Mouse (Mus musculus): ENCODE measurements around the gene Grb2. TPM values are rescaled to one million over a fixed set of nuclear protein-coding genes. Genes with fewer than 3 reads are reported as not detected.
"Not testable (repeated sequence)": the region's sequence is repeated elsewhere in the genome, so short reads cannot be mapped to it uniquely, and the experiment has no call there.

Grb2 gene
- total RNA-seq, 2 experiments from 2014 or later = 99.1 to 104 TPM

DNA sequence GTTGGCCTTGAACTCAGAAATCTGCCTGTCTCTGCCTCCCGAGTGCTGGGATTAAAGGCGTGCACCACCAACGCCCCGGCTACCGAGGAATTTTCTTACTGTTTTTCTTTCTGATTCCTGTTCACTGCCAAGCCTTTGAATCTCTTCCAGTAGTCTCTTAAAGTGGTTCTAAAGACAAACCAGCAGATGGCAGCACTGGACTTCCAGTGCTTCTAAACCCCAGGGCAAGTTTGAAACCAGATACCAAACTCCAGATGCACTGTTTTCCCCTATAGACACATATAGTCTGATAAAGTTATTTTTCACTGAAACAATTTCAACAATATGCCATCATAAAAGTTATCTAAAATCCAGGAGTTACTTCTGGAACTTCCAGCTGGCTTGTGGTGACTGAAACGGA, 60.9 kb downstream of the Grb2 start:
- DNase-seq = peak; percentile 70

DNA sequence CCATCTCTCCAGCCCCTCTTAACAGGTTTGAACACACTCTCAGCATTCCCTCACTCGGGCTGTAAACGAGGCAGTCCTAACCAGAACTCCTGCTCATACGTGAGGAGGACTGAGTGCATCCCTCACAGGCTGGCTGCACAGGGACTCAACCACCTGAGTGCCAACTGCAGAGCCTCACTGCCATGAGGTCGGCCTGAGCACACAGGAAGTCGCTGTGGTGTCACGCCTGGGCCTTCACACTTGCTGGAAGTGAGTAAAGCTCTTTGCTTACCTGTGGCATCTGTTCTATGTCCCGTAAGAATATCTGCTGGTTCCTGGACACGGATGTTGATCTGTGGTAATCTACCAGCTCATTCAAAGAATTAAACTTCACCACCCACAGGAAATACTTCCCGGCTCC, 62.0 kb downstream of the Grb2 start:
- DNase-seq = no peak

DNA sequence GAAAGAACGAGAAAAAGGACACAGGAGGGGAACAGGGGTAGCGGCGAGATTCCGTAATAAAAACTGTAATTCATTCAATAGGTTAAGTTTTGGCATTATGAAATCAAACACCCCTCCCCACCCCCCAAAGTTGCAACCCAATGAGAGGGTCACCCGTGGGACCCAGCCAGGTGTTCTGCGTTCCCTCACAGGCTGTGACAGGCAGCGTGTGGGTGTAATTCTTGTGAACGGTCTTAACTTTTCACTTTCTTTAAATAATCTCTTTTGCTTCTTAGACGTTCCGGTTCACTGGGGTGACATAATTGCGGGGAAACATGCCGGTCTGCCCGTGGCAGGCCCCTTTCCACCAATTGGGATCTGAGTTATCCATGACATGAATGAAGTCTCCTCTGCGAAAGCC, 62.9 kb downstream of the Grb2 start:
- DNase-seq = not testable (repeated sequence)

DNA sequence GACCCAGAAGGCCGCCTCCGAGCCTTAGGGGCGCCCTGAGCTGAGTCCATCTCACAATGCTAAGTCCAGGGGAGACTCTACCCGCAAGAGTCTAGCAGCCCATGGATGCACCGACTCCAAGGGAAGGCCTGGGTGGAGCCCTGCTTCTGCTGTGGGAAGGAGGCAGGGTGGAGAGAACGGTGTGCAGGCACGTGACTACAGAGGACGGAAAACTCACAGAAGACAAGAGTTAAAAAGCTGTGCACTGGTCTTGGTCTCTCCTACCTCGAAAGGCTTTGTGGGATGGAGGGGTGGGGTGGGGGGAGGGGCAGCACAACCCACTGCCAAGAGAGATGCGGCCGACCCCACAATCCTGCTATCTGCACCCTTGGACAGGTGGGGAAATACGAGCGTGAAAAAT, 64.1 kb downstream of the Grb2 start:
- no peak for DNase-seq

DNA sequence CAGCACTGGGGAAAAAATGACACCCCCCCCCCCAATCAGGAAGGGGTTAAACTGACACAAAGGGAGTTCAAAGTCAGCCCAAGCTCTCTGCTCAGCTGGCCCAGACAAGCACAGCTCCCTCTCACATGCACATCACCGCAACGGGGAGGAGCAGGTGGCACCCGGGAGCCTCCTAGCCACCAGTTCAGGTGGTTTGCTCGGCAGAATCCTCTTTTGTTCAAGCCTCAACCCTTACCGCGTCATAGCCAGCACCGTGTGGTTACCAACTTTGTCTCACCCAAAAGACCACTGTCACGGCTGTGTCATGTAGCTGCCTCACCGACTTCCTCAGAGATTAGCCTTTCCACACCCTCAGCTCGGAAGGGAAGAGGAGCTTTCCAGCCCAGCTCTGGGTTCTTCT, 65.1 kb downstream of the Grb2 start:
- no peak for DNase-seq

DNA sequence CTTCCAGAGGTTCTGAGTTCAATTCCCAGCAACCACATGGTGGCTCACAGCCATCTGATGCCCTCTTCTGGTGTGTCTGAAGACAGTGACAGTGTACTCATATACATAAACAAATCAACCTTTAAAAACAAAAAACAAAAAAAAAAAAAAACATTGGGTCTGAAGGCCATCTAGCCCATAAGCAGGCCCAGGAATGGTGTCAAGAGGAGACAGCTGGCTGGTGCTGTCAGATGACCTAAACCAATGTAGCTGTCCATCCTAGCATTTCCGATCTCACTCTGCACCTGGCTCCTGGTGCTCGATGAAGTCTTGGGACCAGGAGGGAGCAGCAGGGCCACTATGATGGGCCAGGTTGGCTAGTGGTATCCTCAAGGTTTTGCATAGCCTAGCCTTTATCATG, 65.7 kb downstream of the Grb2 start:
- DNase-seq = no peak

DNA sequence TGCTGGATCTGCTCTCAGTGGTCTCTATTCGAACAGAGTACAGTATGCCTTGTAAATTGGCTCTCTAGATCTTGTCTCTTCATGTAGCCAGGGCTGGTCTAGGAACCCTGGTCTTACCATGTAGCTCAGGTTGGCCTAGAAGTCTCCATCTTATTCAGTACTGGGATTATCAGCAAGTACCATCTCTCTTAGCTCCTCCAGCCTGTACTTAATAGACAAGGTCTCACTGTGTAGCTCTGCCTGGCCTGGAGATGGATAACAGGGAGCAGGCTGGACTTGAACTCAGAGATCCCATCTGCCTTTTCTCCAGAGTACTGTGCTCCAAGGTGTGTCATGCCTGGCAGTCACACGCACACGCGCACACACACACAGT, 66.7 kb downstream of the Grb2 start:
- no peak for DNase-seq

DNA sequence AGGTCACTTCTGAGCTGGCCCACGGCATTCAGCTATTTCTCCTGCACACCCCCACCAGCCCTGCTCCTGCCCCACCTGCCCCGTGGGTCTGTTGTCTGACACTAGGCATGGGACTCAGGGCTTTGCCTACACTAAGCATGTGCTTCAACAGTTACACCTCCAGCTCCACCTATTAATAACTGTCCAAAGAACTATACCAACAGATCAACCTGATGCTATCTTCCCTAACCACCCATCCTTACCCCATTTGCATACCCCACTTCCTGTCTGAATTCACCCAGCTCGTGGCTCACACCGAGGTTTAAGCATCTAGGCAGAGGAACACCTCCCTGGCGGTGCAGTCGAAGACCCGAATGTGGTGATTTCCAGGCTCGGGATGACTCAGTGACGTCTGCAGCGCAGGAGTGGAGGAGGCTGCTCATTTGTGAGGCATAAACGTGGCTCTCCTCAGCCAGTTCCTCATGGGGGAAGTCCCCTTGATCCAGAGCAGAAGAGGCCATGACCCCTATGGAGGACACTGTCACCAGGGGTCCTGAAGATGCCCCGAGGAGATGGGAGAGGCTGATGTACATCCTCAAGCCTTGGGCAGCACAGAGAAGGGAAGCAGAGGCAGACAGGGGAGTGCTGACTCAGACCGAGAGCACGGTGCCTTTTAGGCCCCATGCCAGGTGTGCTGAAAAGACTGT, 67.3 kb downstream of the Grb2 start:
- DNase-seq = no peak

DNA sequence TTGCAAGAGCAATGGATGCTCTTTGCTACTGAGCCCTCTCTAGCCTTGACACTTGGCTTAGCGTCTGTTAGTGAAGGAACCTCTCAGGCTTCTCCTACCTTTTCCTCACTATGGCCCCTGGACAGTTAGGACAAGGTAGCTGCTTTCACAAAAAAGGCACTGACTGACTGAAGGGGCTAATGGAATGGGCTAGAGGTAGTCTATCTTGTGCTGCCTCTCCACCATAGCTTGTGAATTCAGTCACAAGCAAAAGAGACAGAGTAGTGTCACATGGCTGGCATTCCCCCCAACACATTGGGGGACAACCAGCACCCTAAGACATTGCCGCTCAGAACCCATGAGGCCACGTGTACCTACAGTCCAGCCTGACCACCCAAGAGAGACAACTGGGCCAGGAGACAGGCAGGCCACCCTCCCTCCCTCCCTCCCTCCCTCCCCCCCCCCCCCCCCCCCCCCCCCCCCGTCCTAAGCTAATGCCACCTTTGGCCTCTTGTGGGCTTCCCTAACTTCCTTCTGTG, 68.0 kb downstream of the Grb2 start:
- DNase-seq = no peak

DNA sequence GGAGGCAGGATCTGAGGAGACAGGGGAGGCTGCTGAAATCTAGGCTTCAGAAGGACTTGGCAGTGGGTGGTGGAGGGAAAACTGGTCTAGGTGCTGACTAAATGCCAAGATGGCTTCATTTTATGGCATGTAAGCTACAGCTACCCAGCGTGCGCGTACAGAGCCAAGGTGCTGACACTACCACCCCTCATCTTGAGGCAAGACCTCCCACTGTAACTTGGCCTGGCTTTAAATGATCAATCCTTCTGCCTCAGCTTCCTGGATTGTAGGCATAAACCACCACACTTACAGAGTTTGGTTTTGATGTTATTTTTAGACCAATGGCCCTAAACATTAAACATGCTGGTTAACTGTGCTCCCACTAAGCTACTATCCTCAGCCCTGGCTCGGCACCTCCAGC, 68.9 kb downstream of the Grb2 start:
- no peak for DNase-seq

DNA sequence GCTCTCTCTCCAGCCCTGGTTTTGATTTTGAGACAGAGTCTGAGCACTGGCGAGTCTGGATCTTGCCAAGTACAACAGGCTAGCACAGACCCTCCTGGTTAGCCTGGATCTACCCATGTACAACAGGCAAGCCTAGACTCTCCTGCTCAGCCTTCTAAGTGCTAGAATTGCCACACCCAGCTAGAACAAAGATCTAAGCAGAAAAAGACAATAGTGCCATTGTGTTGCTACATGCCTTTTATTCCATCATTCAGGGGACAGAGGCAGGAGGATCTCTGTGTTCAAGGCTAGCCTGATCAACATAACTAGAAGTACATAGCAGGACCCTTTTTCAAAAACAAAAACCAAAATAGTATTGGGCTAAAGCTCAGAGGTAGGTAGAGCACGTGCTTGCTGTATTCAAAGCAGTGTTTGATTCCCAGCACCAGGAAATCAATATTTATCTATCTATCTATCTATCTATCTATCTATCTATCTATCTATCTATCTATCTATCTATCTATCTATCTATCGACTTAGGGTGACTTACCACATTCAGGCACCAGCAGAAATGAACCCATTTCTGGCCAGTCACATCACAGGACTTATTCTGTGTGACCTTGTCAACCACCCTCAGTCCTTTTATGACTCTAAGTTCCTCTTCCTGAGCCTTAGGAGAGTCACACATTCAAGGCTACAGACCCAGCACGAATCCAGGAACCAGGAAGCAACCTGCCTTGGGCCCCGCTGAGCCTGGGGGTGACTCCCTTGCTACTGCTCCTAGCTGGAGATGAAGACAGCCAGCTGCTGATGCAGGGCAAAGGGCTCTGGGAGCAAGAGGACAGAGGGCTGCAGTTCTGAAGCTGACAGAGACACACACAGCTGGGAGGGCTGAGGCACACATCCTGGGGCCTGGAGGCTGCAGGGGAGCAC, 69.6 kb downstream of the Grb2 start:
- no peak for DNase-seq

DNA sequence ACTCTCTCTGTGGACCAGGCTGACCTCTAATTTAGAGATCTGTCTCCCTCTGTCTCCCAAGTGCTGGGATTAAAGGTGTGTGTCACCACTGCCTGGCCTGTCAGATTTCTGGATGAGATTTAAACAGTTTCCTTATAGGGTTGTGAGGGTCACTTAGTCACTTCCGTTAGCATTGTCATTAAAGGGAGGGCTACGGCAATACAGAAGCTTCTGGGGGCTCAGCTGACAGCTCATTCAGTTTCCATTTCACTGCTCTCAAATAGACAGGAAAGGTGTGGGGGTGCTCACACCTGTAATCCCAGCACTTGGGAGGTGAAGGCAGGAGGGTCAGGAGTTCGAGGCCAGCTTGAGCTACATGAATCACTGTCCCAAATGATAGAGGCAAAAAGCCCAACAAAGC, 71.4 kb downstream of the Grb2 start:
- DNase-seq = no peak

DNA sequence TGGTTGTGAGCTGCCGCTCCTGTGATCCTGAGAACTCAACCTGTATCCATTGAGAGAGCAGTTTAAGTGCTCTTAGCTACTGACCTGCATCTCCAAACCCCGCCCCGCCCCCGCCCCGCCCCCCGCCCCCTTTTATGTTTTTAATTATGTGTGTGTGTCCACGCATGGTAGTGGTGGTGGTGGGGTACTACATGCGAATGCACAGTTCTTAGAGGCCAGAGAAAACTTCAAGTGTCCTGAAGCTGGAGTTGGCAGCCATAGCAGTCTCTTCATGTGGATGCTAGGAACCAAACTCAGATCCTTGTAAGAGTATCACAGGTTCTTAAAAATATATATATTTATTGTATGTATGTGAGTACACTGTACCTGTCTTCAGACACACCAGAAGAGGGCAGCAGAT, 72.9 kb downstream of the Grb2 start:
- no peak for DNase-seq

DNA sequence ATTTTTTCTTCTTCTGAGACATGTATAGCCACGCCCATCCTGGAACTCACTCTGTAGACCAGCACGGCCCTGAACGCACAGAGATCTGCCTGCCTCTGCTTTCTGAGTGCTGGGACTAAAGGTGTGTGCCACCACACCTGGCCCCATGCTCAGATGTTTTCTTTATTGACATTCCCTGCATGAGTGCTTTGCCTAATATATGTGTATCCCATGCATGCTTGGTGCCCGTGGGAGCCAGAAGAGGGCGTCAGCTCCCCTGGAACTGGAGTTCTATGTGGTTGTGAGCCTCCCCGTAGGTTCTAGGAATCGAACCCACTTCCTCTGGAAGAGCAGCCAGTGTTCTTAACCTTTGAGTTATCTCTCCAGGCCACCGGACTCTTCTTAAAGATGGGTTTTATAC, 73.4 kb downstream of the Grb2 start:
- DNase-seq = no peak

DNA sequence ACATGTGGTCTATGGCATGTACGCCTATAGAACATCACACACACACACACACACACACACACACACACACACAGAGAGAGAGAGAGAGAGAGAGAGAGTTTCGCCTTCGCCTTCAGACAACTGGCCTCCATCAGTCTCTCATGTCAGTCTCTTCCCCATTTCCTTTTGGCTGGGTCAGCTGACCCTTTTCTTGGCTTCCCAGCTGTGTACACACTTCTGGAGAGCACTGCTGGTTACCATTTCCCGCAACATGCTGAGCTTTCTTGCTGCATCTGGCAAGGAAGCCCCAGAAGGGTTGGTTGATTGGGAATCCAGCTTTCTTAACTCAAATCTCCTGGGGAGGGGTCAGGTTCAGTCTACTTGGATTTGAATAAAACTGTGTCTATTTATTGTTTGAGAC, 74.3 kb downstream of the Grb2 start:
- DNase-seq = no peak

DNA sequence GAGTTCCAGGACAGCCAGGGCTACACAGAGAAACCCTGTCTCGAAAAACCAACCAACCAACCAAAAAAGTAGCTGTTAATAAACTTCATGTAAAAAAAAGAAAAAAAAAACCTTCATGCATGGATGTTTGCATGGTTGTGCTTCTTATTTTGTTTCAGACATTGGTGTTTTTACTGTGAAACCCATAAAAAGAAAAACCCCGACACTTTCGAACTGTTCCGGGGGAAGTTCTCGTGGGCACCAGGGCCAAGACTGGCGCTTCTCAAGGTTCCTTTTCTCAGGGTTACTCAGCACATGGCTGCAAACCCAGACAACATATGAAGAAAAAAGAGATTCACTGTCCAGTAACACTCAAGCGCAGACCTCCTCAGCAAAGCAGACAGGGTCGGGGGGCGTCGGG, 75.5 kb downstream of the Grb2 start:
- no peak for DNase-seq

DNA sequence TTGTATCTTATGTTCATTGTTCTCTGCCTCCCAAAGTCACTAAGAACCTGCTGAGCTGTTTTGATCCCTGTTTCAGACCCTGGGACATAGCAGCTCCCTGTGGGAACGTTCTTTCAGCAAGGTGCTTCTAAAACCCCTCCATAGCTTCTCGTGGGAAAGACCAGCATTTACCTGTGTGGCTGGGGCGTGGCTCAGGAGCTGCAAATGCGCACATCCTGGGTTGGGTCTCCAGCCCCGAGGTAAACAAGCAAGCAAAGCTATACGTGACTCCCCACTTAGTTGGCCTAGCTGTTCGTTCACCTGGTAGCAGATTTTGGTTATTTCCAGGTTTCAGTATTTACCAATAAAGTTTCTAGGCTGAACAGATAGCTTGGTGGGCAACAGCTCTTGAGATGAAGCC, 76.2 kb downstream of the Grb2 start:
- no peak for DNase-seq

DNA sequence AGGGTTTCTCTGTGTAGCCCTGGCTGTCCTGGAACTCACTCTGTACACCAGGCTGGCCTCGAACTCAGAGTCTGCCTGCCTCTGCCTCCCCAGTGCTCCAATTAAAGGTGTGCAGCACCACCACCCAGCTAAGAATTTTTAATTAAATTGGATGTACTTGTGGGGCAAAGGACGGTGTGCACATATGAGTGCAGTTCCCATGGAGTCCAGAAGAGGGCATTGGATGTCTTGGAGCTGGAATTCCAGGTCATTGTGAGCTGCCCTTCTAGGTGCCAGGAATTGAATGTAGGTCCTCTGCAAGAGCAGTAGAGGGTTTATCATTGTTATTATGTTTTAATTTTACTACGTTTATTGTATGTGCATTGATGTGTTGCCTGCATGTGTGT, 76.9 kb downstream of the Grb2 start:
- DNase-seq = peak; percentile 63

DNA sequence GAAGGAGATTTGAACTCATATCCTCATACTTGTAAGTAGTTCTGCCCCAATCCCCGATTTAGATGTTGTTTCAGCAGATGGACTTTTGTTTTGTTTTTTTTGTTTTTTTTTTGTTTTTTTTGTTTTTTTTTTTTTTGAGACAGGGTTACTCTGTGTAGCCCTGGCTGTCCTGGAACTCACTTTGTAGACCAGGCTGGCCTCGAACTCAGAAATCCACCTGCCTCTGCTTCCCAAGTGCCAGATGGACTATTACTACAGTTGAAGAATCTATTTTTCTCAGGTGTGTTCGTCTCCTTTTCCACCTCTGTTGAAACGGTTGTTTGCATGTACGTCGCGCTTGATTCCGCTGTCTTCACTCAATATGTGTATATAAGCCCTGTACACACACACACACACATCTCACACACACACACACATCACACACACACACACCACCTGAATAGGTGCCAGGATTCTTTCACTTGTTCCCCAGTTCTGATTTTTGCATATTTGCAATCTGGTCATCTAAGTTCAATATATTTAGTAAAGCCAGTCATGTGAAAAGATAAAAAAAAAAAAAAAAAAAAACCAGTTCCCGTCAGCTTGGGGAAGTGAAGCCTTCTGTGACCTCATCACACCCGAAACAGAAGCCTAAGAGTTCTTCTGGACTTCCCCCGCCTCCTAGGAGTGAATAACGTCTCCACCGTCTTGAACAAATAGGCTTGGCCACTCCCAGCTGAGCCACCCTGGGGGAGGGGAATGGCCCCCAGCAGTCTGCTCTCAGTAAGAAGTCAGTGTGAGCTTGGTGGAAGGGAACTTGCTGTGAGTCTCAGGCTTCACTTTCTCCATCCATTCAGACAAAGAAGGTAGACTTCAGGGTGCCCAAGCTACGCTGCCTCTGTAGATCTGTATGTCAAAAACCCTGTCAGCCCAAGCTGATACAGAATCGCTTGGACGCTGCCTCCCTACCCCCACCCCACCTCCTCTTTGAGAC, 77.6 kb downstream of the Grb2 start:
- no peak for DNase-seq

DNA sequence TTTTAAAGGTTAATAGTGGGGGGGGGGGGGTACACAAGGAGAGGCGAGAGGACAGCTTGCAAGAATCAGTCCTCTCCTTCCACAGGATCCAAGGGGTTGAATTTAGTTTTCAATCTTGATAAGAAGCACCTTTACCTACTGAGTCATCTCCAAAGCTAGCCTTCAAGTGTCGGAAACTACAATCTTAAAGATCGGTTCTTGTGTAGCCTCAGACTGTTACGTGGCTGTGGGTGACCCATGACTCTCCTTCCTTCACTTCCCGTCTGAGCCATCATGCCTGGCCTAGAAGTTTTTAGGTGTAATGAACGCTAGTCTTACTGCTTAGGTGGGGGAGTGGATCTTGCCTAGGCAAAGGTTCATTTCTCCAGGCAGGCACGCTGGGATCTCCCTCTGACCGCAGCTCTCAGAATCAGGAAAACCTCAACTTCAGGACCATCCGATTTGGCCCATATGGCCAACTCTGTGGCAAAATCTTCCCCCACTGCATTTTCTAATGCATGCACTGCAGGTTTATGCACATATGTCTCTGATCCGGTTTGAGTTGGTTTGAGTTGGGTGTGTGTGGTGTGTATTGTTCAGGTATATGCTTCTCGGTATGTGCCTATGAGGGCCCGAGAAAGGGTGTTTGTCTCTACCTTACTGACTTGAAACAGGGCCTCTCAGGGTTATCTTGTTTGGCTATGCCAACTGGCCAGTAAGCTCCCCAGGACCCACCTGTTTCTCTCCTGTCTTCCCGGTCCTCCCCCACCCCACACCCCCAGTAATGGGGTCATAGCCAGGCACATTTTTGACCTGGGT, 78.5 kb downstream of the Grb2 start:
- DNase-seq = no peak

DNA sequence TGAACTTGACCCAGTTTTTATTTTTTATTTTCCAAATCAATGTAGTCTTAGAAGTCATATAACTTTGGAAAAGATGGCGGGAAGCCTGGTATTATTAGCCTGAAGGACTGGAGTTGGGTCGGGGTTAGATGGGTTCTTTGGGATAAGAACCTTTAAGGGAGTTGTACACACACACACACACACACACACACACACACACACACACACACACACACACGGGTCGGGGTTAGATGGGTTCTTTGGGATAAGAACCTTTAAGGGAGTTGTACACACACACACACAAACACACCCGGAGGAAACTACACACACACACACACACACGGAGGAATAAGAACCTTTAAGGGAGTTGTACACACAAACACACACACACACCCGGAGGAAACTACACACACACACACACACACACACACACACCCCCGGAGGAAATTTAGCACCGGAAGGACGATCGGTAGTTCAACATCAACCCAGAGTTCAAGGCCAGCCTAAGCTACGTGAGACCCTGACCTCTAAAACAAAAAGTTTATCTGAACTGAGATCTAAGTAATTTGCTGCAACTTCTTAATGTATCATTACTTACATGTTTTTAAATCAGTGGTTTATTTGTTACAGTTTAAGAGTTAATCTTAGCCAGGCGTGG, 79.8 kb downstream of the Grb2 start:
- DNase-seq = no peak
